Mouse (Mus musculus): ENCODE data around the gene Ilkap.

The Ilkap gene

GRCm38 (mm10) chr1:91413898-91414594, 15.4 kb upstream of the Ilkap start, which contains the start of gene Hes6:
TSS of gene Hes6 (minus strand) at chr1:91414038.
- peak; percentile 55 for DNase-seq (ENCODE audit: low spot score)

- no peak for DNase-seq (ENCODE audit: low spot score)
These were observed 14.9 kb upstream of the Ilkap start for GRCm38 (mm10) chr1:91413536-91413897.

- peak; percentile 98 for DNase-seq (ENCODE audit: low spot score)
These were observed 14.5 kb upstream of the Ilkap start for GRCm38 (mm10) chr1:91413030-91413506.

GRCm38 (mm10) chr1:91412286-91413029, 13.8 kb upstream of the Ilkap start:
- DNase-seq (ENCODE audit: low spot score), result no peak

- DNase-seq (ENCODE audit: low spot score), result no peak
These were observed 13.1 kb upstream of the Ilkap start for GRCm38 (mm10) chr1:91411631-91412285.

GRCm38 (mm10) chr1:91407819-91408218, 9.2 kb upstream of the Ilkap start:
- DNase-seq (ENCODE audit: low spot score), result no peak

GRCm38 (mm10) chr1:91405406-91406169, 7.0 kb upstream of the Ilkap start:
- peak; percentile 44 for DNase-seq (ENCODE audit: low spot score)

GRCm38 (mm10) chr1:91404976-91405375, 6.4 kb upstream of the Ilkap start:
- DNase-seq (ENCODE audit: low spot score), result no peak

GRCm38 (mm10) chr1:91397927-91398259, 722 bp downstream of the Ilkap start:
- DNase-seq (ENCODE audit: low spot score), result no peak

- no peak for DNase-seq (ENCODE audit: low spot score)
These were observed 8.2 kb downstream of the Ilkap start for GRCm38 (mm10) chr1:91390369-91390768.

GRCm38 (mm10) chr1:91381091-91381471, 17.5 kb downstream of the Ilkap start:
- no peak for DNase-seq (ENCODE audit: low spot score)

GRCm38 (mm10) chr1:91380453-91381090, 18.0 kb downstream of the Ilkap start:
- DNase-seq (ENCODE audit: low spot score), result peak; percentile 65

GRCm38 (mm10) chr1:91373414-91373835, 25.2 kb downstream of the Ilkap start:
- DNase-seq (ENCODE audit: low spot score), result no peak

GRCm38 (mm10) chr1:91370055-91370454, 28.6 kb downstream of the Ilkap start:
- no peak for DNase-seq (ENCODE audit: low spot score)

- no peak for DNase-seq (ENCODE audit: low spot score)
These were observed 29.2 kb downstream of the Ilkap start for GRCm38 (mm10) chr1:91369408-91369807.

- no peak for DNase-seq (ENCODE audit: low spot score)
These were observed 31.3 kb downstream of the Ilkap start for GRCm38 (mm10) chr1:91367295-91367694.

GRCm38 (mm10) chr1:91366215-91367108, 32.2 kb downstream of the Ilkap start, which contains the start of gene Erfe:
TSS of gene Erfe (plus strand) at chr1:91366430.
- peak; percentile 64 for DNase-seq (ENCODE audit: low spot score)

- no peak for DNase-seq (ENCODE audit: low spot score)
These were observed 32.8 kb downstream of the Ilkap start for GRCm38 (mm10) chr1:91365816-91366214.

- DNase-seq (ENCODE audit: low spot score), result no peak
These were observed 33.6 kb downstream of the Ilkap start for GRCm38 (mm10) chr1:91364822-91365644.

GRCm38 (mm10) chr1:91362113-91362512, 36.5 kb downstream of the Ilkap start:
- DNase-seq (ENCODE audit: low spot score), result no peak

All from lung, postnatal 25 days (tissue).